Mouse (Mus musculus) C2C12 (cell line): ENCODE data around the gene Ttc39d.

Source experiments
- CEBPB ChIP-seq: IDR thresholded peaks from one replicate; pipeline ENCODE4 v1.6.1; 2011; ENCODE audit warnings: low read depth, mild to moderate bottlenecking, control low read depth, moderate library complexity
- CTCF ChIP-seq: IDR thresholded peaks from one replicate; pipeline ENCODE4 v1.5.1; 2011; ENCODE audit not compliant: control insufficient read depth, insufficient read depth, insufficient read length
- MAX ChIP-seq: IDR thresholded peaks from one replicate; pipeline ENCODE4 v1.6.1; 2011; ENCODE audit warnings: mild to moderate bottlenecking, control low read depth
- MYOD1 ChIP-seq: IDR thresholded peaks from one replicate; pipeline ENCODE4 v1.6.1; 2011; ENCODE audit warnings: low read depth; ENCODE audit not compliant: control insufficient read depth, insufficient read length
- USF1 ChIP-seq: IDR thresholded peaks from one replicate; pipeline ENCODE4 v1.6.1; 2011; ENCODE audit warnings: low read depth, mild to moderate bottlenecking, control low read depth, moderate library complexity

GRCm38 (mm10) chr17:80220131-80220530, 12.9 kb downstream of the Ttc39d start:
- TF ChIP-seq MAX, result no peak
- TF ChIP-seq CTCF, result no peak
- no peak for TF ChIP-seq CEBPB
- TF ChIP-seq USF1, result no peak
- no peak for TF ChIP-seq MYOD1
